8 mouse cellular contexts compared by ENCODE assay signal in the genomic region with DNA sequence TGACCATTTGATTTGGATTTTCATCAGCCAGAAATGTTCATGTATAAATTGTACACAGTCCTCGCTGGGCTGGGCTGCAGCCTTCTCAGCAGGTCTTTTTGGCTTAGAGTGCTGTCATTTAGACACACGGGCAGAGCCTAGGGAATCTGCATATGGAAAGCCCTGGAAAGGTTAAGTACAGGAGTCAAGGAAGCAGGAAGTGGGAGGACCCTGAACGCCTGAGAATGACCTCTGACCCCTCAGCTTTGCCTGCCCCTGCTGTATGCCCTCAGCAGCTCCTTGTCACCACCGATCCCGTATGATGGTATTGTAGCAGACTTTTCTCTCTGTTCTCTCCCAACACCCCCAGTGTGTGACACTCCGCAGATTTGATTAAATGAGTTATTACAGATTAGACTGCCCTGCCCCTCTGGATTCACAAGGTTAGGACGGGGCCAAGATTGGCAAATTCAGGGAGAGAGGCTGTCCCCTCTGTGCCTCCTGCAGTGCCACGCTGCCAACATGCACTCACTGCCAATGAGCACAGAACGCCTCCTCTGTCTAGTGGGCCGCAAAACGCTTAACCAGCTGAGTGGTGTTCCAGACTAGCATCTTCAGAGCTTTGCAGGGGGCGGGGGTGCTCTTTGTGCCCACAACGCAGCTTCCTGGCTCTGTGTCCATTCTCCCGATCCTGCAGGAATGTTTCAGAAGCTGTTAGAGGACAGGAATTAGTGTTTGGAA. TPM values are rescaled to one million over a fixed set of nuclear protein-coding genes. Genes with fewer than 3 reads are reported as not detected.
DNase-seq lines count a peak whose midpoint lies in the region; ATAC-seq lines count a peak whose summit lies in the region.

No protein-coding gene starts in this region.

- H3K4me1 ChIP-seq in erythroblast, embryonic 14.5 days (ENCODE audit: control insufficient read depth) = peaks cover 22% of the 10 kb centered on the region
- H3K4me1 ChIP-seq in intestine, embryonic 14.5 days (replicated peaks; ENCODE audit: control insufficient read depth, insufficient read depth, low read length) = peaks cover 25% of the 10 kb centered on the region
- peaks cover 13% of the 10 kb centered on the region for H3K4me1 ChIP-seq in midbrain, embryonic 11.5 days (ENCODE audit: control insufficient read depth, insufficient read depth, low read length)

- no peaks in the 10 kb centered on the region for H3K9me3 ChIP-seq in erythroblast, embryonic 14.5 days (ENCODE audit: control insufficient read depth, low read length)
- no peaks in the 10 kb centered on the region for H3K9me3 ChIP-seq in intestine, embryonic 14.5 days (ENCODE audit: control insufficient read depth, low read length)
- H3K9me3 ChIP-seq in midbrain, embryonic 11.5 days (ENCODE audit: control insufficient read depth, low read length) = no peaks in the 10 kb centered on the region

- H3K27ac ChIP-seq in intestine, embryonic 14.5 days (ENCODE audit: low read depth) = peak overlapping the region; percentile 93
- H3K27ac ChIP-seq in midbrain, embryonic 11.5 days (ENCODE audit: low read depth, low read length) = peak overlapping the region; percentile 65

- H3K4me2 ChIP-seq in intestine, embryonic 14.5 days (ENCODE audit: low read length) = peak overlapping the region; percentile 63
- peak overlapping the region; percentile 47 for H3K4me2 ChIP-seq in midbrain, embryonic 11.5 days

- no peak for ATAC-seq in erythroblast, adult 5-6 weeks (replicated peaks; ENCODE audit: low FRiP score, poor library complexity, severe bottlenecking)
- no peak for ATAC-seq in intestine, embryonic 14.5 days (replicated peaks; ENCODE audit: low FRiP score, low TSS enrichment, low read depth)
- ATAC-seq in midbrain, embryonic 11.5 days (ENCODE audit: low FRiP score) = peak; percentile 34

- peaks cover 23% of the 10 kb centered on the region for H3K27me3 ChIP-seq in erythroblast, embryonic 14.5 days (ENCODE audit: control insufficient read depth)
- H3K27me3 ChIP-seq in intestine, embryonic 14.5 days (replicated peaks; ENCODE audit: control insufficient read depth, insufficient read depth, low read length) = no peaks in the 10 kb centered on the region
- no peaks in the 10 kb centered on the region for H3K27me3 ChIP-seq in midbrain, embryonic 11.5 days (ENCODE audit: control insufficient read depth, insufficient read depth, low read length)

- 30% methylated on average over 14 of the region's 14 CpGs for WGBS in intestine, embryonic 14.5 days
- 38% methylated on average over 14 of the region's 14 CpGs for WGBS in midbrain, embryonic 11.5 days

- peak overlapping the region; percentile 25 for H3K4me3 ChIP-seq in erythroblast, embryonic 14.5 days (replicated peaks)
- H3K4me3 ChIP-seq in intestine, embryonic 14.5 days (ENCODE audit: low read depth, low read length) = peak overlapping the region; percentile 32
- peak overlapping the region; percentile 25 for H3K4me3 ChIP-seq in midbrain, embryonic 11.5 days (ENCODE audit: low read depth, low read length)

- peak overlapping the region; percentile 53 for H3K9ac ChIP-seq in intestine, embryonic 14.5 days (ENCODE audit: low read length)
- peak overlapping the region; percentile 70 for H3K9ac ChIP-seq in midbrain, embryonic 11.5 days (ENCODE audit: low read length)

- H3K36me3 ChIP-seq in erythroblast, embryonic 14.5 days (ENCODE audit: control insufficient read depth) = no peaks in the 10 kb centered on the region
- no peaks in the 10 kb centered on the region for H3K36me3 ChIP-seq in intestine, embryonic 14.5 days (ENCODE audit: control insufficient read depth, insufficient read depth, low read length)
- no peaks in the 10 kb centered on the region for H3K36me3 ChIP-seq in midbrain, embryonic 11.5 days (ENCODE audit: control insufficient read depth, insufficient read depth, low read length)

- intact Hi-C loops in left cerebral cortex, postnatal 25 days (cut with DNase I) = loop anchor here (1.0 kb wide), 3 partner anchors 40 to 85 kb away; partner anchors contain the start of gene Mxd1

- peak; percentile 58 to 66 for DNase-seq in cerebellum, postnatal 36 days
- DNase-seq in gastrocnemius, postnatal 10 days = peak; percentile 53
- no peak for DNase-seq in intestine, embryonic 14.5 days (ENCODE audit: low spot score)
- peak; percentile 81 to 93 for DNase-seq in left cerebral cortex, postnatal 25 days (ENCODE audit: low spot score in 2 of 2)
- peak; percentile 86 for DNase-seq in midbrain, embryonic 11.5 days (ENCODE audit: low spot score, missing footprints)
- peak; percentile 83 for DNase-seq in telencephalon, adult 2 months (ENCODE audit: low read depth, low spot score)

RNA-seq across cellular contexts. Expression of gene Asprv1, which starts 43.5 kb away (rescaled TPM):
- polyA plus RNA-seq in erythroblast, embryonic 14.5 days (2012) = 0.03 TPM in 1 of 2 replicates, not detected in the other
- 6.1 and 10.2 TPM in 2 replicates for total RNA-seq in erythroblast, adult 5-6 weeks (2015; ENCODE audit: low replicate concordance)
- total RNA-seq in erythroblast, adult 5-6 weeks (2017; ENCODE audit: low replicate concordance) = 0.28 and 1.4 TPM in 2 replicates
- total RNA-seq in gastrocnemius, postnatal 10 days (2021) = under 1 TPM in 1 of 2 experiments, not detected in 1; 0.27 TPM
- polyA plus RNA-seq in intestine, embryonic 14.5 days (2014; fragmentation: Nextera tagmentation; extraction: Ambion mirVana) = 0.26 and 0.69 TPM in 2 replicates
- 1 to 10 TPM; 1.1 to 2.3 TPM for total RNA-seq in left cerebral cortex, postnatal 25 days (2021)
- polyA plus RNA-seq in midbrain, embryonic 11.5 days (2014; fragmentation: Nextera tagmentation; extraction: Ambion mirVana) = 0.37 and 0.68 TPM in 2 replicates

RNA-seq across cellular contexts. Expression of gene Pcbp1, which starts 58.3 kb away (rescaled TPM):
- polyA plus RNA-seq in erythroblast, embryonic 14.5 days (2012) = 148 and 149 TPM in 2 replicates
- 83.2 and 88.2 TPM in 2 replicates for total RNA-seq in erythroblast, adult 5-6 weeks (2015; ENCODE audit: low replicate concordance)
- 20.1 and 35.3 TPM in 2 replicates for total RNA-seq in erythroblast, adult 5-6 weeks (2017; ENCODE audit: low replicate concordance)
- 100 to 1,000 TPM; 167 to 185 TPM for total RNA-seq in gastrocnemius, postnatal 10 days (2021)
- 261 and 405 TPM in 2 replicates for polyA plus RNA-seq in intestine, embryonic 14.5 days (2014; fragmentation: Nextera tagmentation; extraction: Ambion mirVana)
- 100 to 1,000 TPM; 183 to 189 TPM for total RNA-seq in left cerebral cortex, postnatal 25 days (2021)
- polyA plus RNA-seq in midbrain, embryonic 11.5 days (2014; fragmentation: Nextera tagmentation; extraction: Ambion mirVana) = 418 and 497 TPM in 2 replicates
